Mouse (Mus musculus): ENCODE results near the gene Gm7298.
"Not testable (repeated sequence)": the region's sequence is repeated elsewhere in the genome, so short reads cannot be mapped to it uniquely, and the experiment has no call there.

Gm7298 gene

GRCm38 (mm10) chr6:121732632-121733031 lies at the start of gene Gm7298:
Gene Gm7298 (plus strand): TSS chr6:121732932.
- peak; percentile 3 for DNase-seq (ENCODE audit: low read depth, low spot score)

DNA sequence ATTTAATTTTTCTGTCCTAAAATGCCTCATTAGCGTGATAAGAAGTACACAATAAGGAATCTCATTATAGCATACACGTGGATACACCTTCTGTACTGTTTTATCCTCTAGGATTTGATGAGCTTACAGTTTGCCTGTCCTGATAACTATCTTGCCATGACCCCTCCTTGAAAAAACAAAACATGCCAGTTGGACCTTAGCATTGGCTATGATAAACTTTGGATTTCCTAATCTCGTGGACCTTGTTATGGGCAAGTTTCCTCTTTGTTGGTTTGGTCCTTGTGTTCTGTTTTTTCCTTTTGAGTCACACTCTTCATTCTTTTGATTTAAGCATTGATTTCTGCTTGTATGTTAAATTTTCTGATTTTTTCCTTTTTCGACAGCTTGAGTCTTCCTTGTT lies 95.3 kb downstream of the Gm7298 start:
- DNase-seq (ENCODE audit: low read depth, low spot score), result no peak

DNA sequence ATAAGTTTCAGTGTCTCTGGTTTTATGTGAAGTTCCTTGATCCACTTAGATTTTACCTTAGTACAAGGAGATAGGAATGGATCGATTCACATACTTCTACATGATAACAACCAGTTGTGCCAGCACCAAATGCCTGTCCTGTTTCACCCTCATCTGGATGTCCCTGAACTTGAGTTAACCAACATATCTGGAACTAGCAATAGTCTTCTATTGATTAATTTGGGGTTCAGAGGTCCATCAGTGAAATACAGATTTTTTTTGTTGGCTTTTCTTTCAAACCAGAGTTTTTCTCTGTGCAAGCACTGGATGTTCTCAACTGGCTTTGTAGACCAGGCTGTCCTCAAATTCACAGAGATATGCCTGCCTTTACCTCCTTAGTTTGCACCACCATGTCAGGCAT lies 103.6 kb downstream of the Gm7298 start:
- no peak for DNase-seq (ENCODE audit: low read depth, low spot score)

DNA sequence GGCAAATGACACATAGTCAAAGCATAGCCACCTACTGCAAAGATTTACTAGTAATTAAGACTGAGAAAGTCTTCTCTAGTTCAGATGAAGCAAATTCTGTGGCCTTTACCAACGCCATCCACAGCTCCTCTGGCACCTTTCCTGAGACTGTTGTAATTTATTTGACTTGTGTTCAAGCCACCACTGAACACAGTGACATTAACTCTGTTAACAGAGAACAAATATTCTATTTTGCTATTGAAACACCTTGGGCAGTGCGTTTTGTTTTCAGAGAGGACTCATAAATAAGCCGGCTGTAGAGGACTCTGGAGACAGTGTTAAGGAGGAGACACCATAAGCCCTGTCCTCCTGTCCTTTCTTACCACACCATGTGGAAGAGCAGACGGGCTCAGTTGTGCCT lies 105.5 kb downstream of the Gm7298 start, which contains the start of gene Mug1:
Gene Mug1, plus strand, starts transcription at position 271 of the 400 bp plus-strand sequence.
- DNase-seq (ENCODE audit: low read depth, low spot score), result not testable (repeated sequence)

Measured in forelimb bud, embryonic 11.5 days (tissue).